Mouse (Mus musculus) kidney, adult 9 months (tissue): ENCODE measurements around the gene Chka.

Source experiments
- DNase-seq: peaks from one replicate; pipeline ENCODE4 v3.0.0; 2022

The Chka gene

GRCm38 (mm10) chr19:3922661-3923371, 71.2 kb downstream of the Chka start:
- no peak for DNase-seq

- no peak for DNase-seq
Observed at GRCm38 (mm10) chr19:3923586-3923985, 72.0 kb downstream of the Chka start.

- DNase-seq, result no peak
Observed at GRCm38 (mm10) chr19:3924190-3924589, 72.6 kb downstream of the Chka start.

- no peak for DNase-seq
Observed at GRCm38 (mm10) chr19:3924868-3925267, 73.3 kb downstream of the Chka start.

- DNase-seq, result no peak
Observed at GRCm38 (mm10) chr19:3925859-3926258, 74.3 kb downstream of the Chka start.

- no peak for DNase-seq
Observed at GRCm38 (mm10) chr19:3926279-3926678, 74.7 kb downstream of the Chka start.

- DNase-seq, result no peak
Observed at GRCm38 (mm10) chr19:3926685-3927084, 75.1 kb downstream of the Chka start.

- DNase-seq, result no peak
Observed at GRCm38 (mm10) chr19:3927989-3928388, 76.4 kb downstream of the Chka start.

- DNase-seq, result no peak
Observed at GRCm38 (mm10) chr19:3928779-3929178, 77.2 kb downstream of the Chka start.

GRCm38 (mm10) chr19:3929211-3929941, 77.8 kb downstream of the Chka start, which contains the start of gene Aldh3b1:
Gene Aldh3b1, minus strand, starts transcription at chr19:3929808.
- DNase-seq, result peak; percentile 97

GRCm38 (mm10) chr19:3930262-3931057, 78.9 kb downstream of the Chka start:
- no peak for DNase-seq

GRCm38 (mm10) chr19:3931716-3932115, 80.1 kb downstream of the Chka start:
- DNase-seq, result no peak

GRCm38 (mm10) chr19:3935032-3935895, 83.7 kb downstream of the Chka start, which contains the start of gene Unc93b1:
Gene Unc93b1, plus strand, starts transcription at chr19:3935186.
- DNase-seq, result peak; percentile 76

GRCm38 (mm10) chr19:3935896-3936850, 84.6 kb downstream of the Chka start:
- peak; percentile 75 for DNase-seq

- no peak for DNase-seq
Observed at GRCm38 (mm10) chr19:3942315-3942714, 90.7 kb downstream of the Chka start.

GRCm38 (mm10) chr19:3942986-3943735, 91.6 kb downstream of the Chka start:
- DNase-seq, result peak; percentile 54
